Mouse (Mus musculus) MEL (cell line): ENCODE data around the gene Rnps1. TPM values are rescaled to one million over a fixed set of nuclear protein-coding genes. Genes with fewer than 3 reads are reported as not detected.

Experiments
- DNase-seq: peaks from one replicate; pipeline ENCODE4 v3.0.0; 2011; ENCODE audit warnings: low read depth, low spot score
- H3K27ac ChIP-seq: 2 replicates; pipeline ENCODE4 v1.5.1; 2012; ENCODE audit warnings: low read depth, mild to moderate bottlenecking, control low read depth, low read length, moderate library complexity; ENCODE audit not compliant: control insufficient read depth
- H3K27me3 ChIP-seq, 2 experiments: fragments of 150-350 bp in 1 of 2; sonication (generic) in 1 of 2; 2 replicates each; pipeline ENCODE4 v1.6.1; 2012; ENCODE audit warnings: low read length in 2 of 2, mild to moderate bottlenecking in 2 of 2, improper control_type of control experiment in 1 of 2, moderate library complexity in 1 of 2; ENCODE audit not compliant: insufficient read depth in 2 of 2, control insufficient read depth in 1 of 2
- H3K36me3 ChIP-seq, 2 experiments: 2 replicates each; pipeline ENCODE4 v1.6.1; 2012 to 2014; ENCODE audit warnings: low read length in 2 of 2, improper control_type of control experiment in 1 of 2, inconsistent platforms in 1 of 2, mild to moderate bottlenecking in 1 of 2; ENCODE audit not compliant: insufficient read depth in 2 of 2, control insufficient read depth in 1 of 2
- H3K4me1 ChIP-seq, 2 experiments: fragments of 150-350 bp in 1 of 2; sonication (generic) in 1 of 2; 2 replicates each; pipeline ENCODE4 v1.6.1; 2012; ENCODE audit warnings: low read length in 2 of 2, improper control_type of control experiment in 1 of 2, mild to moderate bottlenecking in 1 of 2; ENCODE audit not compliant: insufficient read depth in 2 of 2, control insufficient read depth in 1 of 2
- H3K4me3 ChIP-seq, 2 experiments: fragments of 150-350 bp in 1 of 2; sonication (generic) in 1 of 2; 2 replicates each; pipeline ENCODE4 v1.5.1; 2012; ENCODE audit warnings: low read depth in 2 of 2, low read length in 2 of 2, mild to moderate bottlenecking in 2 of 2, moderate library complexity in 2 of 2, control low read depth in 1 of 2, improper control_type of control experiment in 1 of 2; ENCODE audit not compliant: control insufficient read depth in 1 of 2, insufficient read depth in 1 of 2
- H3K79me2 ChIP-seq: 2 replicates; pipeline ENCODE4 v1.6.1; 2012; ENCODE audit warnings: mild to moderate bottlenecking, low read length, moderate library complexity; ENCODE audit not compliant: control insufficient read depth, poor library complexity, insufficient read depth
- H3K9ac ChIP-seq: 2 replicates; pipeline ENCODE4 v1.6.1; 2012; ENCODE audit warnings: low read depth, mild to moderate bottlenecking, control low read depth, low read length, moderate library complexity; ENCODE audit not compliant: control insufficient read depth, poor library complexity, severe bottlenecking
- H3K9me3 ChIP-seq: fragments of 150-350 bp; sonication (generic); replicated peaks from 2 replicates; pipeline ENCODE4 v1.6.1; 2012; ENCODE audit warnings: mild to moderate bottlenecking, low read length, improper control_type of control experiment, moderate library complexity; ENCODE audit not compliant: insufficient read depth
- BHLHE40 ChIP-seq: IDR thresholded peaks from 2 replicates; pipeline ENCODE4 v1.6.1; 2012; ENCODE audit warnings: low read depth, mild to moderate bottlenecking, inconsistent platforms, low read length, improper control_type of control experiment, borderline replicate concordance
- CTCF ChIP-seq, 3 experiments: IDR thresholded peaks in 2 of 3; conservative IDR thresholded peaks in 1 of 3; 2 replicates each; pipeline ENCODE4 v1.5.1; 2011 to 2012; ENCODE audit warnings: low read length in 3 of 3, low read depth in 2 of 3, mild to moderate bottlenecking in 2 of 3, improper control_type of control experiment in 1 of 3, inconsistent platforms in 1 of 3, mixed read lengths in 1 of 3, moderate library complexity in 1 of 3; ENCODE audit not compliant: control insufficient read depth in 1 of 3, insufficient read depth in 1 of 3, poor library complexity in 1 of 3, severe bottlenecking in 1 of 3
- E2F4 ChIP-seq: IDR thresholded peaks from 2 replicates; pipeline ENCODE4 v1.6.1; 2011; ENCODE audit warnings: low read depth, low read length, improper control_type of control experiment, borderline replicate concordance
- ELF1 ChIP-seq: IDR thresholded peaks from 2 replicates; pipeline ENCODE4 v1.6.1; 2014; ENCODE audit warnings: low read depth, mild to moderate bottlenecking, inconsistent platforms, low read length, improper control_type of control experiment, moderate library complexity
- EP300 ChIP-seq, 2 experiments: IDR thresholded peaks; 2 replicates each; pipeline ENCODE4 v1.6.1; 2011; ENCODE audit warnings: improper control_type of control experiment in 2 of 2, low read length in 2 of 2, low read depth in 1 of 2, mild to moderate bottlenecking in 1 of 2
- GATA1 ChIP-seq: IDR thresholded peaks from 2 replicates; pipeline ENCODE4 v1.6.1; 2011; ENCODE audit warnings: low read depth, low read length, improper control_type of control experiment
- MXI1 ChIP-seq: IDR thresholded peaks from 2 replicates; pipeline ENCODE4 v1.6.1; 2011; ENCODE audit warnings: mild to moderate bottlenecking, low read depth, low read length, improper control_type of control experiment
- MYC ChIP-seq: IDR thresholded peaks from 2 replicates; pipeline ENCODE4 v1.6.1; 2011; ENCODE audit warnings: low read depth, mild to moderate bottlenecking, low read length, improper control_type of control experiment, moderate library complexity
- NELFE ChIP-seq: IDR thresholded peaks from 2 replicates; pipeline ENCODE4 v1.6.1; 2011; ENCODE audit warnings: low read depth, low read length, improper control_type of control experiment
- POLR2AphosphoS2 ChIP-seq: IDR thresholded peaks from 2 replicates; pipeline ENCODE4 v1.6.1; 2011; ENCODE audit warnings: low read length, improper control_type of control experiment
- POLR2AphosphoS5 ChIP-seq: IDR thresholded peaks from 2 replicates; pipeline ENCODE4 v1.6.1; 2012; ENCODE audit warnings: low read depth, borderline replicate concordance, mild to moderate bottlenecking, inconsistent platforms, low read length, moderate library complexity, mixed read lengths
- RCOR1 ChIP-seq: IDR thresholded peaks from 2 replicates; pipeline ENCODE4 v1.6.1; 2012; ENCODE audit warnings: low read depth, mild to moderate bottlenecking, inconsistent platforms, low read length, improper control_type of control experiment
- TBP ChIP-seq: IDR thresholded peaks from 2 replicates; pipeline ENCODE4 v1.8.0; 2011; ENCODE audit warnings: low read depth, low read length, improper control_type of control experiment
- TCF12 ChIP-seq: IDR thresholded peaks from 2 replicates; pipeline ENCODE4 v1.6.1; 2014; ENCODE audit warnings: low read depth, mild to moderate bottlenecking, inconsistent platforms, low read length, improper control_type of control experiment, moderate library complexity
- UBTF ChIP-seq: IDR thresholded peaks from 2 replicates; pipeline ENCODE4 v1.6.1; 2012; ENCODE audit warnings: low read depth, mild to moderate bottlenecking, inconsistent platforms, low read length, improper control_type of control experiment, moderate library complexity, borderline replicate concordance; ENCODE audit not compliant: insufficient read depth
- USF1 ChIP-seq: IDR thresholded peaks from 2 replicates; pipeline ENCODE4 v1.6.1; 2014; ENCODE audit warnings: low read depth, mild to moderate bottlenecking, inconsistent platforms, low read length, improper control_type of control experiment, moderate library complexity
- ZKSCAN1 ChIP-seq: IDR thresholded peaks from 2 replicates; pipeline ENCODE4 v1.6.1; 2012; ENCODE audit warnings: low read depth, mild to moderate bottlenecking, inconsistent platforms, low read length, improper control_type of control experiment, moderate library complexity
- polyA plus RNA-seq, 2 experiments: library from polyadenylated mRNA; stranded (reverse) in 1 of 2; unstranded in 1 of 2; fragments of >175 nt in 1 of 2; fragments of >200 nt in 1 of 2; gene quantifications; 2 replicates each; pipeline versions ENCODE4 v1.2.1 to v1.2.4; 2012; ENCODE audit warnings: low replicate concordance in 2 of 2, low read depth in 1 of 2; ENCODE audit not compliant: insufficient read length in 2 of 2, insufficient read depth in 1 of 2, missing spikeins in 1 of 2
- total RNA-seq: library from RNA; depleted of rRNA; stranded (reverse); fragments of 300-350 nt; gene quantifications from 2 replicates; pipeline ENCODE4 v1.2.3, GENCODE M21; 2012

Gene Rnps1
- total and polyA plus RNA-seq, 3 experiments = 156 to 282 TPM; not detected in 1

DNA sequence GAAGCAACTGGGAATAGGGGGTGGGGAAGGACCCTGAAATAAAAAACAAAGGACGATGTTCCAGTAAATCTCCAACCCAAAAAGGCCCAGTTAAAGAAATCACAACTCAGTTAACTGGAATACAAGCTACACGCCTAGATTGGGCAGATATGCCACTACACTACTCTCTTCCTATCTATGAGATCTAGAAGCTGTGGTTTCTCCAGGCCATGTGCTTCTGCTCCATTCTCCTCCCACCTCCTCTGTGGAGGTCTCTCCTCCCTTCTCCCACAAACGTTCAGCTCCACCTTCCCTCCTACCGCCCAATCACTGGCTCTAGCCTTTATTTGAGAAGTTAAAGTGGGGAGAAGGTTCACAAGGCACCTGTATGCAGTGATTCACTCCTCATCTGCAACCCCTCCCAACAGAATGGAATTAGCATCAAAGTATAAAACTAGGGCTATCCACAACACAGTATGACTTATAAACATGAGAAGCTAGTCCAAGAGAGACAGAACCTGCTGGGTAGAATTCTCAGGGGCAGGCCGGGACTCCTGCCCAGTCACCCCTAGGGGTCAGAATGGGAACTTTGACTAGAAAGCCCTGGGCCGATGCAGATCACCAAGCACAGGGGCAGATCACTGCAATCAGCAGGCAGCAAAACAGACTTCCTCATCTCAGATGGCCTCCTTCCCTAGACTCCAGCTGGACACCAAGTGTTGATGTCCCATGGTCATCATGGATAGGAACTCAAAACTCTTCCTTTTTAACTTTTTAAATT lies 49.2 kb downstream of the Rnps1 start:
- Histone ChIP-seq H3K27me3 (no peaks in the 10 kb centered on the region), H3K9me3 (no peaks in the 10 kb centered on the region), H3K79me2 (no peaks in the 10 kb centered on the region), H3K9ac (no peak overlapping the region), H3K27ac (no peak overlapping the region), H3K4me3 (no peak overlapping the region), H3K4me1 (peaks cover 0 to 12% of the 10 kb centered on the region in 2 experiments; a peak in 3 of 4 replicates), H3K36me3 (peaks cover 0 to 4% of the 10 kb centered on the region in 2 experiments; a peak in 2 of 4 replicates)
- peak; percentile 77 for DNase-seq
- TF ChIP-seq RCOR1 (peak; percentile 56; the same call in 1 of the 2 replicates), GATA1 (peak; percentile 54), ELF1 (no peak), TCF12 (no peak), POLR2AphosphoS5 (no peak), UBTF (no peak), CTCF (IDR thresholded peaks at IDR 0.05 in 2 of 3, conservative IDR thresholded peaks at IDR 0.05 in 1 of 3; ENCODE audit: control insufficient read depth in 1 of 3, insufficient read depth in 1 of 3, low read depth in 2 of 3, low read length in 3 of 3, poor library complexity in 1 of 3, severe bottlenecking in 1 of 3) (peak in 2 of 3 experiments; percentile 25 to 39; a peak in 5 of 6 replicates), MYC (peak; percentile 69; the same call in 1 of the 2 replicates), MXI1 (peak; percentile 45; the same call in 1 of the 2 replicates)

DNA sequence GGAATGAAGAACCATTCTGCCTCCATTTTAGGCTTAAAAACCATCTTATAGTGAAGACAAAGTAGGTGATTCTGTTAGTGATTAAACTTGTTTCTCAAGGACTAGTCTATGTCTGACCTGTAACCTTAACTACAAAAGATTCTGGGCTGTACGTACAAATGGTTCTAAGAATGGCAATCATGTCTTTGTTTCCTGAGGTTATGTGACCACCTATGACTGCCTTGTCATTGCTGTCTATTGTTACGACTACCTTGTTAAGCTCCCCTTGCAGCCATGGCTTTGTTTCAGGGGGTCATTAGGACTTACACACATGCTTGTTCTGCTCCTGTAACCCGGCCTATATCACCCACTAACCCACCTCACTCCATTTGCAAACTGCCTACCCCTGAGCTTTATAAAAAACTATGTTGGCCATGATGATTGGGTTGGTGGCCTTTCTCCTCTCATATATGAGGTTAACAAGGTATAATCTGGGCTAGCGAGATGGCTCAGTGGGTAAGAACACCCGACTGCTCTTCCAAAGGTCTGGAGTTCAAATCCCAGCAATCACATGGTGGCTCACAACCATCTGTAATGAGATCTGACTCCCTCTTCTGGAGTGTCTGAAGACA lies 54.4 kb downstream of the Rnps1 start:
- Histone ChIP-seq H3K79me2 (peaks cover 25% of the 10 kb centered on the region), H3K27ac (no peak overlapping the region), H3K4me1 (peaks cover 0 to 14% of the 10 kb centered on the region in 2 experiments; a peak in 3 of 4 replicates), H3K27me3 (no peaks in the 10 kb centered on the region), H3K4me3 (no peak overlapping the region), H3K9me3 (no peaks in the 10 kb centered on the region), H3K9ac (no peak overlapping the region), H3K36me3 (peaks cover 0 to 8% of the 10 kb centered on the region in 2 experiments; a peak in 2 of 4 replicates)
- DNase-seq = peak; percentile 40
- TF ChIP-seq USF1 = peak; percentile 57
- no peak for TF ChIP-seq BHLHE40

DNA sequence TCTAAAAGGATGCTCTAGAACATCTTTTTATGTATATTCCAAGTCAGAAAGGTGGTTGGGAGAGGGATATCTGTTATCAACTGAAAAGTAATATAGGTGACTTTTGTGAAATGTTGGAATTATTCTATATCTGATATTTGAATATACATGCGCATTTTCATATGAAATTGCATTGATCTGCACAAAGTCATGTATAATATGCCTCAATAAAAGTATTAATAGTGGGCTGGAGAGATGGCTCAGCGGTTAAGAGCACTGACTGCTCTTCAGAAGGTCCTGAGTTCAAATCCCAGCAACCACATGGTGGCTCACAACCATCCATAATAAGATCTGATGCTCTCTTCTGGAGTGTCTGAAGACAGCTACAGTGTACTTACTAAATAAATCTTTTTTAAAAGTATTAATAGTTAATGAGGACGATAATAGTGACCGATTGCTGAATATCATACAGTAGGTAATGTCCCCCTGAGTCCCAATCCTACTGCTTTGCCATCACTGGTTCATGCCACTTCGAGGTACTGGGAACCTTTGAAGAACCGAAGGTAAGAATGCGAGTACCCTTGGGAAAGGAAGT lies 55.1 kb downstream of the Rnps1 start:
- H3K4me3 ChIP-seq = peak overlapping the region; percentile 70 to 90
- peaks cover 0 to 12% of the 10 kb centered on the region in 2 experiments; a peak in 3 of 4 replicates for H3K4me1 ChIP-seq
- peak overlapping the region; percentile 88 for H3K27ac ChIP-seq
- H3K9me3 ChIP-seq = no peaks in the 10 kb centered on the region
- H3K36me3 ChIP-seq = peaks cover 0 to 8% of the 10 kb centered on the region in 2 experiments; a peak in 2 of 4 replicates
- H3K9ac ChIP-seq = peak overlapping the region; percentile 82
- DNase-seq = peak; percentile 46
- H3K79me2 ChIP-seq = peaks cover 25% of the 10 kb centered on the region
- no peaks in the 10 kb centered on the region for H3K27me3 ChIP-seq
- TF ChIP-seq POLR2AphosphoS2 = no peak
- TF ChIP-seq E2F4 = peak; percentile 16; the same call in 1 of the 2 replicates
- TF ChIP-seq MYC = peak; percentile 38; the same call in 1 of the 2 replicates
- no peak for TF ChIP-seq EP300 (IDR thresholded peaks at IDR 0.05; ENCODE audit: low read depth in 1 of 2, low read length in 2 of 2)
- no peak for TF ChIP-seq NELFE
- peak; percentile 97 for TF ChIP-seq TBP
- TF ChIP-seq MXI1 = no peak; the same call in 1 of the 2 replicates
- no peak for TF ChIP-seq ZKSCAN1
